ENCODE assay signal across 14 mouse cellular contexts in the genomic region with DNA sequence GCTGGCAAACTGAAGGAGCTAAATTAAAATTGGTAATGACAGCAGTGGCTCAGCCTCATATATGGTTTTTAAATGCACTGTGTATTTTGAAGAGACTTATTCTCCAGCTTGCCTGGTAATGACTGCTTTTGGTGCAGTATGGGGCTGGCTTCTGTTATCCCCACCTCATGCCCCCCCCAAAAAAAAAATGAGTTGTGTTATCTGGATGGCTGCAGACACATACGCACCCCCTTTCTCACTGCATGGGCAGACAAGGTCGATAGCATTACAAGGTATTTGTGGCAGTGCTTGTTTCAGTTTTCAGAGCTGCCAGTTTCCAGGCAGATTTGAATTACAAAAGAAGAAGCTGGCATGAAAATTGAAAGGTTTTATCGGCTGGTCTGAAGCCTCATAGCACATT.
DNase-seq lines count a peak whose midpoint lies in the region; ATAC-seq and TF ChIP-seq lines count a peak whose summit lies in the region.
"Had no signal": no experiment of that assay in that cellular context is flagged by ENCODE, and none has a peak within 500 bp of the region (broad histone marks: within the 10 kb centered on the region; RNA-seq: fewer than 3 reads in every experiment).

No protein-coding gene starts in this region.

- no peak overlapping the region for H3K4me3 ChIP-seq in hindbrain, embryonic 12.5 days
- no peak overlapping the region for H3K4me3 ChIP-seq in hindbrain, embryonic 16.5 days (ENCODE audit: low read length)
- no peak overlapping the region for H3K4me3 ChIP-seq in midbrain, embryonic 12.5 days
- H3K4me3 ChIP-seq in cerebellum, adult 2 months (replicated peaks; ENCODE audit: insufficient read depth, low read depth, low read length) = no peak overlapping the region
- H3K4me3 ChIP-seq: erythroblast, embryonic 14.5 days; gastrocnemius, adult 2 months; limb, embryonic 10.5 days had no signal

- peak overlapping the region; percentile 71 for H3K27ac ChIP-seq in hindbrain, embryonic 12.5 days
- no peak overlapping the region for H3K27ac ChIP-seq in hindbrain, embryonic 16.5 days (ENCODE audit: low read depth, low read length)
- H3K27ac ChIP-seq in midbrain, embryonic 12.5 days (replicated peaks) = peak overlapping the region; percentile 58
- H3K27ac ChIP-seq in cerebellum, adult 2 months (ENCODE audit: insufficient read depth, low read length) = no peak overlapping the region
- H3K27ac ChIP-seq: gastrocnemius, adult 2 months; limb, embryonic 10.5 days had no signal

- no peaks in the 10 kb centered on the region for H3K9me3 ChIP-seq in hindbrain, embryonic 12.5 days (replicated peaks)
- H3K9me3 ChIP-seq in hindbrain, embryonic 16.5 days (ENCODE audit: control insufficient read depth, low read length) = no peaks in the 10 kb centered on the region
- no peaks in the 10 kb centered on the region for H3K9me3 ChIP-seq in midbrain, embryonic 12.5 days
- H3K9me3 ChIP-seq: limb, embryonic 10.5 days had no signal

- no peak overlapping the region for H3K4me2 ChIP-seq in hindbrain, embryonic 12.5 days (replicated peaks)
- no peak overlapping the region for H3K4me2 ChIP-seq in hindbrain, embryonic 16.5 days (ENCODE audit: low read length)
- H3K4me2 ChIP-seq in midbrain, embryonic 12.5 days (replicated peaks) = peak overlapping the region; percentile 21; the same call in 1 of the 2 replicates

- 28% methylated on average over 3 of the region's 3 CpGs for WGBS in hindbrain, embryonic 12.5 days
- 19% methylated on average over 3 of the region's 3 CpGs for WGBS in hindbrain, embryonic 16.5 days
- 17% methylated on average over 3 of the region's 3 CpGs for WGBS in midbrain, embryonic 12.5 days
- WGBS in cerebellum, adult 2 months = 40% methylated on average over 3 of the region's 3 CpGs

- H3K27me3 ChIP-seq in hindbrain, embryonic 12.5 days = no peaks in the 10 kb centered on the region
- H3K27me3 ChIP-seq in hindbrain, embryonic 16.5 days (replicated peaks; ENCODE audit: control insufficient read depth, insufficient read depth, low read length) = no peaks in the 10 kb centered on the region
- H3K27me3 ChIP-seq in midbrain, embryonic 12.5 days = 0 out of 2 replicates have a peak, but pooled peaks cover 2% of the 10 kb centered on the region
- H3K27me3 ChIP-seq in cerebellum, adult 2 months (ENCODE audit: control insufficient read depth, insufficient read depth, low read length) = no peaks in the 10 kb centered on the region

- ATAC-seq in hindbrain, embryonic 12.5 days (ENCODE audit: low FRiP score) = peak; percentile 68
- no peak for ATAC-seq in hindbrain, embryonic 16.5 days
- peak; percentile 60; the same call in 1 of the 2 replicates for ATAC-seq in midbrain, embryonic 12.5 days (ENCODE audit: low FRiP score, low read depth)
- ATAC-seq: intestine, postnatal 0 days had no signal

- no peak overlapping the region for H3K9ac ChIP-seq in hindbrain, embryonic 12.5 days
- no peak overlapping the region for H3K9ac ChIP-seq in hindbrain, embryonic 16.5 days (ENCODE audit: low read depth, low read length)
- no peak overlapping the region for H3K9ac ChIP-seq in midbrain, embryonic 12.5 days (replicated peaks)

- no peak for TF ChIP-seq CTCF in cerebellum, adult 2 months (IDR thresholded peaks at IDR 0.05; ENCODE audit: borderline replicate concordance, insufficient read depth, low read depth, low read length)

- H3K36me3 ChIP-seq in hindbrain, embryonic 12.5 days = no peaks in the 10 kb centered on the region
- H3K36me3 ChIP-seq in hindbrain, embryonic 16.5 days (ENCODE audit: control insufficient read depth, insufficient read depth, low read length) = no peaks in the 10 kb centered on the region
- H3K36me3 ChIP-seq in midbrain, embryonic 12.5 days = no peaks in the 10 kb centered on the region
- H3K36me3 ChIP-seq: limb, embryonic 10.5 days had no signal

- peaks cover 12% of the 10 kb centered on the region for H3K4me1 ChIP-seq in hindbrain, embryonic 12.5 days
- H3K4me1 ChIP-seq in hindbrain, embryonic 16.5 days (ENCODE audit: control insufficient read depth, insufficient read depth, low read depth, low read length) = peaks cover 2% of the 10 kb centered on the region; the same call in 1 of the 2 replicates
- peaks cover 9% of the 10 kb centered on the region for H3K4me1 ChIP-seq in midbrain, embryonic 12.5 days
- H3K4me1 ChIP-seq in cerebellum, adult 2 months (ENCODE audit: control insufficient read depth, insufficient read depth, low read length) = no peaks in the 10 kb centered on the region
- H3K4me1 ChIP-seq: limb, embryonic 10.5 days had no signal

- peak; percentile 4 for DNase-seq in brain, embryonic 18.5 days (ENCODE audit: low read depth, low spot score)
- peak; percentile 22 for DNase-seq in liver
- no peak for DNase-seq in cerebellum, adult 9-10 months
- no peak for DNase-seq in cerebellum, adult 2 months
- no peak for DNase-seq in left cerebral cortex, adult 8-10 months (ENCODE audit: low spot score in 2 of 2)
- DNase-seq: cerebellum, adult 9-11 months; gastrocnemius, adult 2 months; kidney, postnatal 25 days had no signal

- no peak for TF ChIP-seq POLR2A in cerebellum, adult 2 months (IDR thresholded peaks at IDR 0.05; ENCODE audit: borderline replicate concordance, insufficient read depth, low read length)

Comparison
In these comparisons a context has a peak if more than half of its experiments do, and no peak if none do; other contexts are left out.
1. H3K27ac ChIP-seq: peak in hindbrain, embryonic 12.5 days (single experiment) and midbrain, embryonic 12.5 days (single experiment); none in hindbrain, embryonic 16.5 days (single experiment) and cerebellum, adult 2 months (single experiment).
2. DNase-seq: peak in brain, embryonic 18.5 days (single experiment) and liver (single experiment); none in cerebellum, adult 9-10 months (single experiment), cerebellum, adult 2 months (0 of 2) and left cerebral cortex, adult 8-10 months (0 of 2).